Mouse (Mus musculus) embryonic fibroblast, embryonic 13.5 days (primary cell): ENCODE measurements around the gene Sod2.
"Not testable (repeated sequence)": the region's sequence is repeated elsewhere in the genome, so short reads cannot be mapped to it uniquely, and the experiment has no call there.

ENCODE experiments used
- CTCF ChIP-seq: IDR thresholded peaks from 2 replicates; pipeline ENCODE4 v1.5.1; 2011; ENCODE audit warnings: mild to moderate bottlenecking, control low read depth, low read length, moderate library complexity, borderline replicate concordance; ENCODE audit not compliant: insufficient read depth
- POLR2A ChIP-seq: IDR thresholded peaks from 2 replicates; pipeline ENCODE4 v1.6.1; 2011; ENCODE audit warnings: low read depth, mild to moderate bottlenecking, control low read depth, low read length, moderate library complexity

GRCm38 (mm10) chr17:13002243-13002642, 4.4 kb upstream of the Sod2 start:
- TF ChIP-seq CTCF, POLR2A: not testable (repeated sequence)
